In genomic region chr13:94451229-94451628, GRCm38 (mm10) we compare ENCODE assay signal across 8 mouse cellular contexts.
DNase-seq lines count a peak whose midpoint lies in the region; ATAC-seq and TF ChIP-seq lines count a peak whose summit lies in the region.
"Had no signal": no experiment of that assay in that cellular context is flagged by ENCODE, and none has a peak within 500 bp of the region (broad histone marks: within the 10 kb centered on the region; RNA-seq: fewer than 3 reads in every experiment).

No protein-coding gene starts in this region.

- no peaks in the 10 kb centered on the region for H3K4me1 ChIP-seq in testis, adult 2 months (ENCODE audit: control insufficient read depth, insufficient read depth, low read length)
- peaks cover 3% of the 10 kb centered on the region; the same call in 1 of the 2 replicates for H3K4me1 ChIP-seq in small intestine, adult 2 months (ENCODE audit: control insufficient read depth, insufficient read depth, insufficient read length, low read length)
- H3K4me1 ChIP-seq: heart, embryonic 13.5 days had no signal

- no peaks in the 10 kb centered on the region for H3K27me3 ChIP-seq in testis, adult 2 months (ENCODE audit: control insufficient read depth, insufficient read depth, low read length)
- no peaks in the 10 kb centered on the region for H3K27me3 ChIP-seq in small intestine, adult 2 months (ENCODE audit: control insufficient read depth, insufficient read depth, low read length)
- H3K27me3 ChIP-seq: heart, embryonic 13.5 days had no signal

- no peak overlapping the region for H3K27ac ChIP-seq in testis, adult 2 months (ENCODE audit: control insufficient read depth, insufficient read depth, low read depth, low read length)
- no peak overlapping the region for H3K27ac ChIP-seq in small intestine, adult 2 months (ENCODE audit: insufficient read depth, low read depth, low read length)
- H3K27ac ChIP-seq: heart, embryonic 13.5 days had no signal

- peak; percentile 88 for ATAC-seq in frontal cortex, adult (ENCODE audit: low TSS enrichment)
- 0 out of 2 replicates have a peak, but pooled peaks have one; percentile 77 for ATAC-seq in megakaryocyte-erythroid progenitor cell, adult 5-6 weeks (replicated peaks; ENCODE audit: low FRiP score, low TSS enrichment, poor library complexity, severe bottlenecking)

- DNase-seq in testis, postnatal 14 days (ENCODE audit: low spot score): no peak
- DNase-seq in c-Kit-positive CD71-negative TER-119-negative erythroid progenitor cells, embryonic 14.5 days (ENCODE audit: low read depth): peak; percentile 13
- DNase-seq in layer of hippocampus, adult 9-10 months (ENCODE audit: low spot score): peak; percentile 31

- WGBS in small intestine, adult 2 months: 72% methylated on average over 6 of the region's 6 CpGs

- no peak for TF ChIP-seq POLR2A in testis, adult 2 months (IDR thresholded peaks at IDR 0.05; ENCODE audit: control insufficient read depth, low read depth, low read length)
- no peak for TF ChIP-seq POLR2A in small intestine, adult 2 months (IDR thresholded peaks at IDR 0.05; ENCODE audit: low read depth, low read length)

- H3K4me3 ChIP-seq in testis, adult 2 months (ENCODE audit: control insufficient read depth, low read depth, low read length): no peak overlapping the region
- H3K4me3 ChIP-seq in small intestine, adult 2 months (ENCODE audit: low read depth, low read length): no peak overlapping the region
- H3K4me3 ChIP-seq: heart, embryonic 13.5 days had no signal

- peaks cover 3% of the 10 kb centered on the region; the same call in 1 of the 2 replicates for H3K36me3 ChIP-seq in testis, adult 2 months (ENCODE audit: control insufficient read depth, insufficient read depth, low read length)
- H3K36me3 ChIP-seq in small intestine, adult 2 months (ENCODE audit: control insufficient read depth, insufficient read depth, low read length): peaks cover 39% of the 10 kb centered on the region

- TF ChIP-seq CTCF in testis, adult 2 months (IDR thresholded peaks at IDR 0.05; ENCODE audit: control insufficient read depth, insufficient read depth, insufficient replicate concordance, low read depth, low read length): peak; percentile 51; the same call in 1 of the 2 replicates
- peak; percentile 46; the same call in 1 of the 2 replicates for TF ChIP-seq CTCF in small intestine, adult 2 months (IDR thresholded peaks at IDR 0.05; ENCODE audit: extremely low read depth, insufficient read length, insufficient replicate concordance, low read depth, low read length)
